In genomic region chr12:83922724-83923485, GRCm38 (mm10) we compare ENCODE assay signal across 10 mouse cellular contexts. TPM values are rescaled to one million over a fixed set of nuclear protein-coding genes. Genes with fewer than 3 reads are reported as not detected.
DNase-seq lines count a peak whose midpoint lies in the region; ATAC-seq lines count a peak whose summit lies in the region.
"Had no signal": no experiment of that assay in that cellular context is flagged by ENCODE, and none has a peak within 500 bp of the region (broad histone marks: within the 10 kb centered on the region; RNA-seq: fewer than 3 reads in every experiment).

No protein-coding gene starts in this region.

- H3K4me3 ChIP-seq in heart, embryonic 13.5 days: peak overlapping the region; percentile 92
- H3K4me3 ChIP-seq in embryonic facial prominence, embryonic 13.5 days: peak overlapping the region; percentile 89
- H3K4me3 ChIP-seq in kidney, embryonic 15.5 days (replicated peaks): peak overlapping the region; percentile 87

- no peaks in the 10 kb centered on the region for H3K27me3 ChIP-seq in heart, embryonic 13.5 days (replicated peaks)
- H3K27me3 ChIP-seq in embryonic facial prominence, embryonic 13.5 days: no peaks in the 10 kb centered on the region
- no peaks in the 10 kb centered on the region for H3K27me3 ChIP-seq in kidney, embryonic 15.5 days
- H3K27me3 ChIP-seq: Patski had no signal

- H3K4me2 ChIP-seq in heart, embryonic 13.5 days: peak overlapping the region; percentile 78
- peak overlapping the region; percentile 88 for H3K4me2 ChIP-seq in embryonic facial prominence, embryonic 13.5 days
- H3K4me2 ChIP-seq in kidney, embryonic 15.5 days: peak overlapping the region; percentile 63

- WGBS in heart, embryonic 13.5 days: 31% methylated on average over 8 of the region's 8 CpGs
- 27% methylated on average over 8 of the region's 8 CpGs for WGBS in embryonic facial prominence, embryonic 13.5 days
- WGBS in kidney, embryonic 15.5 days: 31% methylated on average over 8 of the region's 8 CpGs

- no peaks in the 10 kb centered on the region for H3K9me3 ChIP-seq in heart, embryonic 13.5 days
- H3K9me3 ChIP-seq in embryonic facial prominence, embryonic 13.5 days: no peaks in the 10 kb centered on the region
- H3K9me3 ChIP-seq in kidney, embryonic 15.5 days (replicated peaks): no peaks in the 10 kb centered on the region

- H3K27ac ChIP-seq in heart, embryonic 13.5 days (replicated peaks): peak overlapping the region; percentile 87
- H3K27ac ChIP-seq in embryonic facial prominence, embryonic 13.5 days: peak overlapping the region; percentile 80; the same call in 1 of the 2 replicates
- H3K27ac ChIP-seq in kidney, embryonic 15.5 days: peak overlapping the region; percentile 91

- DNase-seq in heart, postnatal 4 days: no peak
- DNase-seq in neural tube, embryonic 10.5 days (ENCODE audit: extremely low spot score, low spot score): peak; percentile 22
- DNase-seq in cerebellum, adult 9-11 months: no peak
- DNase-seq in layer of hippocampus, adult 8-10 months (ENCODE audit: low spot score in 2 of 2): no peak
- DNase-seq: layer of hippocampus, adult 9-11 months had no signal

- ATAC-seq in heart, embryonic 13.5 days (ENCODE audit: extremely low read depth, insufficient number of reproducible peaks, low FRiP score, low TSS enrichment): no peak
- no peak for ATAC-seq in embryonic facial prominence, embryonic 13.5 days (ENCODE audit: insufficient number of reproducible peaks, insufficient read depth, low FRiP score, low TSS enrichment, low read depth)
- no peak for ATAC-seq in kidney, embryonic 15.5 days (replicated peaks; ENCODE audit: low FRiP score)
- ATAC-seq in inflammation-experienced regulatory T-cells, adult 6 months: no peak

- peaks cover 67% of the 10 kb centered on the region for H3K4me1 ChIP-seq in heart, embryonic 13.5 days
- peaks cover 29% of the 10 kb centered on the region for H3K4me1 ChIP-seq in embryonic facial prominence, embryonic 13.5 days
- peaks cover 40% of the 10 kb centered on the region for H3K4me1 ChIP-seq in kidney, embryonic 15.5 days

- H3K36me3 ChIP-seq in heart, embryonic 13.5 days: 0 out of 2 replicates have a peak, but pooled peaks cover 3% of the 10 kb centered on the region
- no peaks in the 10 kb centered on the region for H3K36me3 ChIP-seq in embryonic facial prominence, embryonic 13.5 days
- H3K36me3 ChIP-seq in kidney, embryonic 15.5 days: no peaks in the 10 kb centered on the region

- H3K9ac ChIP-seq in heart, embryonic 13.5 days: peak overlapping the region; percentile 86
- peak overlapping the region; percentile 63 for H3K9ac ChIP-seq in embryonic facial prominence, embryonic 13.5 days
- peak overlapping the region; percentile 62 for H3K9ac ChIP-seq in kidney, embryonic 15.5 days

RNA-seq across cellular contexts. Expression of gene Numb, which starts 1.2 kb away (rescaled TPM):
- 28.1 and 32.2 TPM in 2 replicates for polyA plus RNA-seq in heart, embryonic 13.5 days (2015; fragmentation: Nextera tagmentation; extraction: Ambion mirVana)
- total RNA-seq in heart, postnatal 4 days (2021): 10 to 100 TPM; 34.5 to 37.1 TPM
- polyA plus RNA-seq in embryonic facial prominence, embryonic 13.5 days (2015; fragmentation: Nextera tagmentation; extraction: Ambion mirVana): 33.1 and 34.9 TPM in 2 replicates
- polyA plus RNA-seq in kidney, embryonic 15.5 days (2015; fragmentation: Nextera tagmentation; extraction: Ambion mirVana): 41.2 and 41.3 TPM in 2 replicates
- 10 to 100 TPM; 30.5 to 42.4 (median 37.2) TPM for polyA plus RNA-seq in inflammation-experienced regulatory T-cells, adult 6 months (2017; shearing (Covaris generic))
- 10 to 100 TPM; 37.5 to 52.2 (median 41.4) TPM for total RNA-seq in layer of hippocampus, adult 8-10 months (2022)

RNA-seq across cellular contexts. Expression of gene Riox1, which starts 27.5 kb away (rescaled TPM):
- 8.3 and 8.7 TPM in 2 replicates for polyA plus RNA-seq in heart, embryonic 13.5 days (2015; fragmentation: Nextera tagmentation; extraction: Ambion mirVana)
- total RNA-seq in heart, postnatal 4 days (2021): 10 to 100 TPM; 10.6 to 10.8 TPM
- polyA plus RNA-seq in embryonic facial prominence, embryonic 13.5 days (2015; fragmentation: Nextera tagmentation; extraction: Ambion mirVana): 12.8 and 15.1 TPM in 2 replicates
- polyA plus RNA-seq in kidney, embryonic 15.5 days (2015; fragmentation: Nextera tagmentation; extraction: Ambion mirVana): 14.0 and 14.1 TPM in 2 replicates
- 1 to 10 TPM; 1.3 to 2.2 (median 2.0) TPM for polyA plus RNA-seq in inflammation-experienced regulatory T-cells, adult 6 months (2017; shearing (Covaris generic))
- 10 to 100 TPM; 13.9 to 17.7 (median 15.1) TPM for total RNA-seq in layer of hippocampus, adult 8-10 months (2022)
